Mouse (Mus musculus): ENCODE measurements around the gene Pde6h. TPM values are rescaled to one million over a fixed set of nuclear protein-coding genes. Genes with fewer than 3 reads are reported as not detected.

The Pde6h gene
- total RNA-seq, 2 experiments from 2014 or later = not detected

- no peak for ATAC-seq (replicated peaks; ENCODE audit: low FRiP score, poor library complexity, severe bottlenecking)
Measured at GRCm38 (mm10) chr6:136939326-136940187, 15.9 kb downstream of the Pde6h start.

GRCm38 (mm10) chr6:136940188-136940960 lies 16.7 kb downstream of the Pde6h start:
- no peak for ATAC-seq (replicated peaks; ENCODE audit: low FRiP score, poor library complexity, severe bottlenecking)

- no peak for ATAC-seq (replicated peaks; ENCODE audit: low FRiP score, poor library complexity, severe bottlenecking)
Measured at GRCm38 (mm10) chr6:136941051-136942021, 17.7 kb downstream of the Pde6h start, which contains the start of gene Arhgdib. Gene Arhgdib, minus strand, starts transcription at chr6:136941899.

GRCm38 (mm10) chr6:136942280-136942679 lies 18.6 kb downstream of the Pde6h start:
- no peak for ATAC-seq (replicated peaks; ENCODE audit: low FRiP score, poor library complexity, severe bottlenecking)

- no peak for ATAC-seq (replicated peaks; ENCODE audit: low FRiP score, poor library complexity, severe bottlenecking)
Measured at GRCm38 (mm10) chr6:136943392-136943791, 19.8 kb downstream of the Pde6h start.

- no peak for ATAC-seq (replicated peaks; ENCODE audit: low FRiP score, poor library complexity, severe bottlenecking)
Measured at GRCm38 (mm10) chr6:136944511-136944910, 20.9 kb downstream of the Pde6h start.

- ATAC-seq (replicated peaks; ENCODE audit: low FRiP score, poor library complexity, severe bottlenecking) = no peak
Measured at GRCm38 (mm10) chr6:136946241-136946640, 22.6 kb downstream of the Pde6h start.

GRCm38 (mm10) chr6:136946943-136947342 lies 23.3 kb downstream of the Pde6h start:
- no peak for ATAC-seq (replicated peaks; ENCODE audit: low FRiP score, poor library complexity, severe bottlenecking)

GRCm38 (mm10) chr6:136947716-136948115 lies 24.1 kb downstream of the Pde6h start:
- no peak for ATAC-seq (replicated peaks; ENCODE audit: low FRiP score, poor library complexity, severe bottlenecking)

- ATAC-seq (replicated peaks; ENCODE audit: low FRiP score, poor library complexity, severe bottlenecking) = no peak
Measured at GRCm38 (mm10) chr6:136950171-136950570, 26.5 kb downstream of the Pde6h start.

- ATAC-seq (replicated peaks; ENCODE audit: low FRiP score, poor library complexity, severe bottlenecking) = no peak
Measured at GRCm38 (mm10) chr6:136952930-136953329, 29.3 kb downstream of the Pde6h start.

GRCm38 (mm10) chr6:136954192-136954591 lies 30.6 kb downstream of the Pde6h start:
- ATAC-seq (replicated peaks; ENCODE audit: low FRiP score, poor library complexity, severe bottlenecking) = no peak

GRCm38 (mm10) chr6:136954715-136955114 lies 31.1 kb downstream of the Pde6h start:
- ATAC-seq (replicated peaks; ENCODE audit: low FRiP score, poor library complexity, severe bottlenecking) = no peak

GRCm38 (mm10) chr6:136955240-136955639 lies 31.6 kb downstream of the Pde6h start:
- no peak for ATAC-seq (replicated peaks; ENCODE audit: low FRiP score, poor library complexity, severe bottlenecking)

GRCm38 (mm10) chr6:136957062-136957461 lies 33.4 kb downstream of the Pde6h start:
- ATAC-seq (replicated peaks; ENCODE audit: low FRiP score, poor library complexity, severe bottlenecking) = no peak

- ATAC-seq (replicated peaks; ENCODE audit: low FRiP score, poor library complexity, severe bottlenecking) = no peak
Measured at GRCm38 (mm10) chr6:136959131-136959530, 35.5 kb downstream of the Pde6h start.

- ATAC-seq (replicated peaks; ENCODE audit: low FRiP score, poor library complexity, severe bottlenecking) = no peak
Measured at GRCm38 (mm10) chr6:136962957-136963356, 39.3 kb downstream of the Pde6h start.

GRCm38 (mm10) chr6:136964609-136965510 lies 41.2 kb downstream of the Pde6h start:
- ATAC-seq (replicated peaks; ENCODE audit: low FRiP score, poor library complexity, severe bottlenecking) = no peak

GRCm38 (mm10) chr6:136965912-136966311 lies 42.3 kb downstream of the Pde6h start:
- ATAC-seq (replicated peaks; ENCODE audit: low FRiP score, poor library complexity, severe bottlenecking) = no peak

Measured in erythroblast, adult 5-6 weeks (primary cell).